Mouse (Mus musculus) G1E-ER4 (cell line): ENCODE measurements around the gene Clybl. TPM values are rescaled to one million over a fixed set of nuclear protein-coding genes. Genes with fewer than 3 reads are reported as not detected.

Source experiments
- GATA1 ChIP-seq: IDR thresholded peaks from one replicate; pipeline ENCODE4 v1.8.0; 2012; ENCODE audit warnings: low read length, inconsistent platforms
- polyA plus RNA-seq: library from polyadenylated mRNA; stranded (reverse); fragments of >175 nt; gene quantifications from 2 replicates; pipeline ENCODE4 v1.2.3, GENCODE M21; 2012

Clybl gene
- polyA plus RNA-seq, 1 experiment, result 30.1 TPM

DNA sequence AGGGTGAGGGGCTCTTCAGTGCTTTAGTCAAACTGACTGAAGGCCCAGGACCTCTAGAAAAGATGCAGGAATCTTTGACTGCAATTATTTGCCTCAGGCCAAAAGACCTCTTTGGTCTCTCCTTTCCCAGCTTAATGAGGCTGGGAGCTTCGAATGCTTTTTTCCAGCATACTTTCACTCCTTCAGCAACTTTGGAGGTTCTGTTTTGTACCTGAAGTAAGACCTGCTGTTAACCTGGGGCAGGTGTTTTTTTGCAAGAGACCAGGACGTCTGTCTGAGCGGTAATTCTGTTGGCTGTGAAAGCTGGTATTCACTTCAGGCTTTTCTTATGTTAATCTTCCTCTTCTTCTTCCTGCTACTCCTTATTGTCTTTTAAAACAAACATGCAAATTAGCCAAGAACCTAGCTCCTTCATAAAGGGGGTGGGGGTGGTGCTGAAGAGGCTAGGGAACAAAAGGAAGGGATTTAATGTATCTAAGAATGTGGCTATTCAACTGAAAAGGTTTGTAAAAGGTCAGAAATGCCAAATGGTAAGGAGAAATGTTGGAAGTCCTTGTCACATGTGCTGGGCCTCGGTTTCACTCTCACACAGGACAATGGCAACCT lies 234.8 kb downstream of the Clybl start:
- TF ChIP-seq GATA1, result no peak

DNA sequence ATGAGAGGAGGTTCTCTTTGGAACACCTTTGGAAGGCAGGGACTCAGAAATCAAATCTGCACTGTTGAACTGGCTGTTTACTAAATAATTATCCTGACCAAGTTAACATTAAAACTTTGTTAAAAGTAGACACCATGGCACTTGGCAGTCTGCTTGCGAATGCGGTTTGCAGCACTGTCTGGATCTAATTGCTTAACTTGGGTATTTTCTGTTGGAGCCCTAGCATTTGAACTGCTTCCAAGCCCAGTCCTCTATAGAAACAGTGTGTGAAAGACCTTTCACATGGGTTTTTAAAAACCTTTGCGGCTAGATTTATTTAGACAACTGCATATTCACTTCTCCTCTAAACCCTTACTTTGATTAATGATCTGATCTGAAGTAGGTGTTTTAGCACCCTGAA lies 242.9 kb downstream of the Clybl start:
- TF ChIP-seq GATA1, result no peak

DNA sequence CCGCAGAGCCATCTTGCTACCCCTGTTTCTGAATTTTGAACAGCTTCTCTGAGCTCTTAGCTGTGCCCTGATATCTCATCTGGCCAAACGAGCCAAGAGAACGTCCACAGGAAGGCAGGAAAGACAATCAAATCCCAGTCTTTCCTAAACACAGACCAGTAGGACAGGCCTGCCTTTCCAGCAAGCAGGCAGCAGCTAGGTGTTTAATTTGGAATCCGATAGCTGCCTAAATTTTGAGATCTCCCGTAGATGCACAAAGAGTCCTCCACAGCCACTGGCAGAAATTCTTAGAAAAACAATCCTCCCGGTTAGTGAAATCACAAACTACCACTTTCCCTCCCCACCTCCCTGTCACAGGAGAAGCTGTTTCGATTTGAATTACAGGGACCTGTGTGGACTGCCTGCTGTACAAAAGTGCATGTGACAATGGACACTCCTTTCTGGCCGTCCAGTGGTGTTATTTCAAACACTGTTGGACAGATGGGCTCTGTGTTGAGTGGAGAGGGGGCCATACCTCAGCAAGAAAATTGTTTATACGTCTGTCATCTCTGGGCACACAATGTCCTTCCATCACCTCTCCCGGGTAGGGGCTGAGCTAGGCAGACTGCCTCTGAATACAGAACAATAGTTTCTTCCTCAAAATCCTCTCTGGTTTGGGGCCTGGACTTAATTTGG lies 245.2 kb downstream of the Clybl start:
- no peak for TF ChIP-seq GATA1

DNA sequence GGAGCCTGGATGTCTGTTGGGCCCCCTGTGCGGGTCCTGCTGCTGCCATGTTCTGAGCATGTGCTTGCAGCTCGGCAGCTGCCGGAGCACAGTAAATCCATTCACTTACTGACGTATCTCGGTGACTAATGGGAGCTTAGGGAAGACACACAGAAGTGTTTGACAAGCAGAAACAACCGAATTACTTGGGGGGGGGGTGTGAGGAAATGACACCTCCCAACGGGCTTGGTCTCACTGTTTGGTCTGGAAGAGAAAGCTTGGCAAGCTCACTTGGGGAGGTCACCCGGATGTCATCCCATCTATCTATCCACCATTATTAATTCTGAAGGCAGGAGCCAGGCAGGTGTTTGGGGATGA lies 245.7 kb downstream of the Clybl start:
- no peak for TF ChIP-seq GATA1

DNA sequence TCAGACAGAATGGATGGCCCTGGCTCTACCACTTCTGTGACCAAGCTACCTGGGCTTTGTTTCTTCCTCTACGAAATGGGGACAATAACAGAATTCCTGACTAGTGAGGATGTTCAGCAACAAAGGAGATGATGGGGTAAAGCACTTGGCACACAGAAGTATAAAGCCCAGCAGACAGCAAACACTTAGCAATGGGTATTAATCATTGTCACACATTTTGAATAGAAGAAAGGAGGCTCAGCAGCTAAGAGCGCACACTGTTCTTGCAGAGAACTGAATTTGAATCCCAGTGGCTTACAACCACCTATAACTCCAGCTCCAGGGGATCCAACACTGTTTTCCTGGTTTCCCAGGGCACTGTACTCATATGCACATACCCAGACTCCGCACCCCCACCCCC lies 246.2 kb downstream of the Clybl start:
- TF ChIP-seq GATA1, result no peak

DNA sequence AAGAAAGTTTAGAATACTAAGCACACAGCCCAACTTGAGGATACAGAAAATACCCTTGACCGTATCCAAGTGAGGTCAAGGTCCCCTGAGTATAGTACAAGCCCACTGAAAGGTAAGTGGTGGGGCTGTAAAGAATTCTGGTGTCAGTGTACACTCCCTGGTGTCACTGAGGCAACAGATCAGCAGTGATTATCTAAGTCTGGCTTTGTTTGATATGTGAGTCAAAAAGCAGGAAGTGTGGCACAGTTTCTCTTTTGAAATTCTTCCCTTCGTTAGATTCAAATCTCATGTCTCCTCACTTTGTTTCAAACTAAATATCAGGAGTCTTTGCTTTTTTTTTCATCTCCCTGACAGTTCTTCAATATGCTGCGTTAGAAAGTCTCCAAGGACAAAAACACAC lies 251.1 kb downstream of the Clybl start:
- TF ChIP-seq GATA1, result no peak

DNA sequence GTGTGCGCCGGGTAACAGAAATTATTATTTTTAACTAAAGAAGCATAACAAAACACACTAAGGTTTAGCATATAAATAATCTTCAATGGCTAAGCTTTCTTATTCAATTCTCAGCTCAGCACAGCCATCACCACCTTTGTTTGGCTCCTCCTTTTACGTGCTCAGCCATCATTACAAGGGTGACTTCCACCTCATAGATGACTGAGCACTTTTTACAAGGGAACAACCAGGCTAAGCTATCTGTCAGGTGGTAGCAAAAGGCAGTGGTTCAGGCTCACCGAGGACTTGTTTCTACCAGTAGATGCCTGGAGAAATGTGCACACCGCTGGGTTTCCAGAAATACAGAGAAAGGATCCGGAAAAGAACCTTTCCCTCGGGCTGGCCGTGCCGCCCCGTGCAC lies 252.5 kb downstream of the Clybl start:
- no peak for TF ChIP-seq GATA1

DNA sequence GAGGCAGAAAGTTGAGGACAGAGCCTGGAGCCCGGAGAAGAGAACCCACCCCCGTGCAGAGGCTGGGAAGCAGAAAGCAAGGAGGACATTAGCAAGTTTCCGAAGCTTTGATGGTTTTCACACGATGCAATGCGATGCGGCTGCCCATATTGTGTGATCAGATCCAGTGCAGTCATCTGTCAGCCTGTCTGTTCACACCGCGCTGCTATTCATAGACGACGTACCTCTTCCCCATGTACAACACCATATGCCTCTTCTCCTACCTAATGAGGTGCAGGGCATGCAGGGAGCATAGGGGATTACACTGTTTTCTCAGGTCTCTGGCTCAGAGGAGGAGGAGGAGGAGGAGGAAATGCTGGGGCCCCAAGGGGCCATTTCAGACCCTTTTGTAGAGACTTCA lies 255.3 kb downstream of the Clybl start:
- no peak for TF ChIP-seq GATA1

DNA sequence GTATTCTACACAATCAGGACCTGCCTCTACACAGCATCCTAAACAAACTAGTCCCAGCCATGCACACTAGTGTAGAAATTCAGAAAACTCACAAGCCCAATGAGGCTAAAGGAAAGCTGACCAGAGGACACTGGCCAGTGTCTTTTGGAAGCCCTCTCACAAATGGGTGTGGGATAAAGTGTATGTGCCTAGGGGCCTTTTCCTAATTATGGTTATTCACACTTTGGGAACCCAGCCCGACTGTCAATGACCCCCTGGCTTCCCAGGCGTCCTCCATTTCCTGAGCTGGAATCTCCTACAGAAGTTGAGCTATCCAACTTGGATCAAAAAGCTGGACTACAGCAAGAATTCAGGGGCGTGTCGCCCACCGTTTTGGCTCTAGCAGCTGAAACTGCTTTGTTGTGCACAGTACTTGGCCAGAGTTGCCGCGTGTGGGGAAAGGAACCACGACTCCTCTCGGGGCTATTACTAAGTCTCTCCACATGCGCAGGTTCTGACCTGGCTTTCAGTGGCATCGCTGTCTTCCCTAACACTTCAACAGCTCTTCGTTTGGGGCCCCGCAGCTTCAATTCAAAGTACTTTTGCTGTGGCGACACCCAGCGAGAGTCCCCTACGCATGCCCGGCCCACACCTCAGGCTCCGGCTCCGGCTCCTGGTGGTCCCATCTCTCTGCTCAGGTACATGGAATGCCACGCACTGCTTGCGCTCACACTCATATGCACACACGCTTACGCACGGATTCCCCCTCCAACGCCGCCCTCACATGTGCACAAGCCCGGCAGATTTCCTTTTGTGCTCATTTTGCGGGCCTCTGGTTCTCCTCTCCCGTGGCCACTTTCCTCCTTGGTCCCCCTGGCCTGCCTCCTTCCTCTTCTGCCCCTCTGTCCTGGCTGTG lies 268.3 kb downstream of the Clybl start:
- TF ChIP-seq GATA1, result no peak

DNA sequence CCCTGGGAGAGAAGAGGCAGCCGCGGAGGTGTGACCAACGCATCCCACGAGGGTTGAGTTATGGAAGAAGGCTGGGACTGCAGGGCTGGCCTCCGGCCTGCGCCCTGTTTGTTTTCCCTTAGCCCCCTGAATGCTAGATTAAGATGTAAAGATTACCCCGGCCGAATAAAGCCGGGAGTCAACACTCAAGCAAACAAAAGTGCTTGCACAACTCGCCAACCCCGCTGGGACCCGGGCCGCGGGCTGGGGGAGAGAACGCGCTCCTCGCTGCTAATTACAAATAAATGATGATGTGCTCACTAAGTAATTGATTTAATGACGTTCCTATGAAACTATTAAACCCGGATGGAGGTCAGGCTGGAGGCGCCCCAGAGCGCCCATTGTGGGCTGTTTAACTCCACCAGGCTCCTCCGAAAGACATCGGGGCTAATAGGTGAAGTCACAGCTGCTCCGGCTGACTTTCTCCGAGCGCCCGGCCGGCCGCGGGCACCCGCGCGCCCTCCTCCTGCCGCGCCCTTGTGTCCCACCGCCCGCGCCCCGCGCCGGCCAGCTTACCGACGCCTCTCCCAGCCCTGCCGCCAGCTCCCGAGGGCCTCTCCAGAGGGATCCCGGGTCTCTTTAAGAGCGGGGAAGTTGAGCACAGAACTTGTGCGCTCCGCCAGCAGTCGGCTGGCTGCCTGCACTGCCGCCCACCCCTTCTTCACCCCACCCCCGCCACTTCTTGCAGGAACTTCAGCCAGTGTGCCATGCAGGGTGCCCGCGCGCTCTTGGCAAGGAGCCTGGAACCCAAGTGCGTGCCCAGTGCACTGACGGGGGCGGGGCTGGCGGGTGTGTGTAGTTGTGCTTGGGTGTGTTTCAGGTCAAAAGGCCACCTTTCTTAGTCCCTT lies 269.2 kb downstream of the Clybl start, which contains the start of gene Gm5089:
TSS of gene Gm5089 (minus strand) at position 620 of the 887 bp plus-strand sequence.
- no peak for TF ChIP-seq GATA1

DNA sequence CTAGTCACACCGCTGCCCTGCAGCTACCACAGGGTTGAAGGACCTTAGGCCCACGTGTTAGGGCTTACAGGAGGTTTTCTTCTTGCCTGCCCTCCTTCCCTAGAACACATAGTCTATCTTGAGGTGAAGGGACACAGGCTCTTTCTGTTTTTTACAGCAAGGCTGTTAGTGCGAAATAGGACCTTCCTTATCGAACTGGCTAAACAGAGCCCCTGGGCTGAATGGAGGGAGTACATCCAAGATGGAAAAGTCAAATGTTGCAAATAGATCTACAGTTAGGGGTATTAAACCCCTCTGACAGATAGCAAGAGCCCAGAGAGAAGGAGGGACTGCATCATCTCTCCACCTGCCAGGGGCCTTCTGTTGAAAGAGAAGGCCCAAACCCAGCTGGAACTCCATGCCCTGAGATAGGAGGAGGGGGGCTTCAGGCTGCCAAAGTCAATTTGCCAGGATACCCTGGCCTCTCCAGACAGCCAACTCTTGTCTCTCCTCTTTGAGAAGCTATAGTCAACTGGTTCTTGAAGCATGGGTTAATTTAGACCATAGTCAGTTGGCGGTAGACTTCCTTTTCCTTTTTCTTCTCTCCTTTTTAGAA lies 270.1 kb downstream of the Clybl start:
- TF ChIP-seq GATA1, result no peak

Other genes starting within 250 kb of the Clybl start
- gene Gpr183, start 216.5 kb upstream of the Clybl start, polyA plus RNA-seq, result 0.02 TPM in 1 of 2 replicates, not detected in the other
- 0.09 TPM in 1 of 2 replicates, not detected in the other for gene Timm8a2, start 147.0 kb upstream of the Clybl start, polyA plus RNA-seq
- gene Tm9sf2, start 74.7 kb upstream of the Clybl start, polyA plus RNA-seq, result 185 and 220 TPM in 2 replicates